Mouse (Mus musculus): ENCODE data around the gene Mipol1. TPM values are rescaled to one million over a fixed set of nuclear protein-coding genes. Genes with fewer than 3 reads are reported as not detected.

Mipol1 gene
- polyA plus RNA-seq, 1 experiment from 2014 or later: 5.6 TPM

DNA sequence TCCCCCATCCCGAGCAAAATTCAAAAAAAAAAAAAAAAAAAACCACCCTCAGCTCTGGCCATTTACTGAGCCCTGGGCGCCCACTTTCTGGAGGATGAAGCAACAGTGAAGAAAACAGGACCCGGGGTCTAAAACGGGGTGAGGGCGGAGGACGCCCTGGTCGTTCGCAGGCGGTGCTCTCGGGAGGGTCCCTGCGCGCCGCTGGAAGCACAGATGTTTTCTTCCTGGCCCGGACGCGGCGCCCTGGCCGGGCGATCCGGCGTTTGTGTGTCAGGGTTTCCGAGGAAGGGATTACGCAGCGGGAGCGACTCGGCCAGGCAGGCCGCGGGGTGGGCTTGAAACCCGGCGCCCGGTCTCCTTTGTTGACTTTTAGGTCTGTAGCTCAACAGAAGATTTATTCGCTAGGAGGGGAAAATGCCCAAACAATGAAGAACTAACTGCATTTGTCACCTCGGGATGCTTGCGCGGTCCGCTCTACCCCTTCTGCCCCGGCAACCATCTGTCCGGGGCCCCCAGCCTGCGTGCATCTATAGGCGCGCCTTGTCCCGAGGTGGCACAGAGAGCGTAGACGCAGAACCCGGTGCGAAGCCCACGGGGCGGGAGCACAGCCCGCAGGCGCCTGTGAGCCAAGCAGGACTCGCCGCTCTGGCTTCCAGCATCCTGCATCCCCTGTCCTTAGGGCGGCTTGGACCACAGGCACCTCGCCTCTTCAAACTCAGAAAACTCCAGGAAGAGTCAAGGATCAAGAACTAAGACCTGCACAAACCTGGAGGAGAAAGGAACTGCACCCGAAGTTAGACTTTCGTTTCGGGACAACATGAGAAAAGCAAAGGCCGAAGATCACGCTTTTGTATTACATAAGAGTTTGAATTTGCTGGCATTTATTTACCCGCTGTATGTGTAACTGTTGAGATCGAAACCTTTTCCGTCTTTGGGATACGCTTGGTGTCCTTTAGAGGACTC, 308.6 kb downstream of the Mipol1 start:
- no peak overlapping the region for H3K27ac ChIP-seq (ENCODE audit: low read depth, low read length)
- H3K4me2 ChIP-seq (ENCODE audit: low read length): peak overlapping the region; percentile 30
- under 1% methylated on average over 61 of the region's 63 CpGs for WGBS
- ATAC-seq: no peak
- peaks cover 3% of the 10 kb centered on the region; the same call in 1 of the 2 replicates for H3K9me3 ChIP-seq (ENCODE audit: control insufficient read depth, low read length)
- H3K9ac ChIP-seq (ENCODE audit: low read depth, low read length): no peak overlapping the region
- peak overlapping the region; percentile 3; the same call in 1 of the 2 replicates for H3K4me3 ChIP-seq (ENCODE audit: low read length)
- no peaks in the 10 kb centered on the region for H3K4me1 ChIP-seq (ENCODE audit: control insufficient read depth, insufficient read depth, low read depth, low read length)
- peaks cover 71% of the 10 kb centered on the region for H3K27me3 ChIP-seq (replicated peaks; ENCODE audit: control insufficient read depth, insufficient read depth, low read length)
- no peaks in the 10 kb centered on the region for H3K36me3 ChIP-seq (ENCODE audit: control insufficient read depth, insufficient read depth, low read length)

- peaks cover 65% of the 10 kb centered on the region for H3K27me3 ChIP-seq (replicated peaks; ENCODE audit: control insufficient read depth, insufficient read depth, low read length)
- H3K4me3 ChIP-seq (ENCODE audit: low read length): no peak overlapping the region
- H3K4me1 ChIP-seq (ENCODE audit: control insufficient read depth, insufficient read depth, low read depth, low read length): no peaks in the 10 kb centered on the region
- H3K36me3 ChIP-seq (ENCODE audit: control insufficient read depth, insufficient read depth, low read length): no peaks in the 10 kb centered on the region
- no peak overlapping the region for H3K27ac ChIP-seq (ENCODE audit: low read depth, low read length)
- H3K9ac ChIP-seq (ENCODE audit: low read depth, low read length): no peak overlapping the region
- peaks cover 3% of the 10 kb centered on the region; the same call in 1 of the 2 replicates for H3K9me3 ChIP-seq (ENCODE audit: control insufficient read depth, low read length)
- under 1% methylated on average over 10 of the region's 10 CpGs for WGBS
- H3K4me2 ChIP-seq (ENCODE audit: low read length): no peak overlapping the region
- ATAC-seq: no peak
Measured at GRCm38 (mm10) chr12:57539551-57539985, 309.3 kb downstream of the Mipol1 start.

GRCm38 (mm10) chr12:57541118-57541517, 310.9 kb downstream of the Mipol1 start:
- peaks cover 3% of the 10 kb centered on the region; the same call in 1 of the 2 replicates for H3K9me3 ChIP-seq (ENCODE audit: control insufficient read depth, low read length)
- H3K36me3 ChIP-seq (ENCODE audit: control insufficient read depth, insufficient read depth, low read length): no peaks in the 10 kb centered on the region
- no peak overlapping the region for H3K27ac ChIP-seq (ENCODE audit: low read depth, low read length)
- WGBS: 7% methylated on average over 6 of the region's 6 CpGs
- peaks cover 8% of the 10 kb centered on the region for H3K4me1 ChIP-seq (ENCODE audit: control insufficient read depth, insufficient read depth, low read depth, low read length)
- H3K4me2 ChIP-seq (ENCODE audit: low read length): no peak overlapping the region
- no peak for ATAC-seq
- no peak overlapping the region for H3K9ac ChIP-seq (ENCODE audit: low read depth, low read length)
- H3K4me3 ChIP-seq (ENCODE audit: low read length): no peak overlapping the region
- H3K27me3 ChIP-seq (replicated peaks; ENCODE audit: control insufficient read depth, insufficient read depth, low read length): peaks cover 57% of the 10 kb centered on the region

GRCm38 (mm10) chr12:57541931-57542745, 311.9 kb downstream of the Mipol1 start:
- Histone ChIP-seq H3K36me3 (ENCODE audit: control insufficient read depth, insufficient read depth, low read length) (no peaks in the 10 kb centered on the region), H3K27ac (ENCODE audit: low read depth, low read length) (no peak overlapping the region), H3K4me1 (ENCODE audit: control insufficient read depth, insufficient read depth, low read depth, low read length) (peaks cover 10% of the 10 kb centered on the region), H3K9ac (ENCODE audit: low read depth, low read length) (no peak overlapping the region), H3K9me3 (ENCODE audit: control insufficient read depth, low read length) (peaks cover 3% of the 10 kb centered on the region; the same call in 1 of the 2 replicates), H3K27me3 (replicated peaks; ENCODE audit: control insufficient read depth, insufficient read depth, low read length) (peaks cover 58% of the 10 kb centered on the region), H3K4me2 (ENCODE audit: low read length) (no peak overlapping the region), H3K4me3 (ENCODE audit: low read length) (no peak overlapping the region)
- no peak for ATAC-seq
- whole genome bisulfite sequencing: 1% methylated on average over 41 of the region's 46 CpGs

- WGBS: 1% methylated on average over 59 of the region's 63 CpGs
- Histone ChIP-seq H3K4me2 (ENCODE audit: low read length) (no peak overlapping the region), H3K4me3 (ENCODE audit: low read length) (peak overlapping the region; percentile 5; the same call in 1 of the 2 replicates), H3K36me3 (ENCODE audit: control insufficient read depth, insufficient read depth, low read length) (no peaks in the 10 kb centered on the region), H3K27ac (ENCODE audit: low read depth, low read length) (no peak overlapping the region), H3K4me1 (ENCODE audit: control insufficient read depth, insufficient read depth, low read depth, low read length) (peaks cover 10% of the 10 kb centered on the region), H3K9ac (ENCODE audit: low read depth, low read length) (no peak overlapping the region), H3K27me3 (replicated peaks; ENCODE audit: control insufficient read depth, insufficient read depth, low read length) (peaks cover 62% of the 10 kb centered on the region), H3K9me3 (ENCODE audit: control insufficient read depth, low read length) (peaks cover 4% of the 10 kb centered on the region; the same call in 1 of the 2 replicates)
- ATAC-seq: no peak
Measured at GRCm38 (mm10) chr12:57542746-57543626, 312.8 kb downstream of the Mipol1 start.

- no peak for ATAC-seq
- WGBS: 3% methylated on average over 10 of the region's 10 CpGs
- H3K9ac ChIP-seq (ENCODE audit: low read depth, low read length): no peak overlapping the region
- H3K4me2 ChIP-seq (ENCODE audit: low read length): no peak overlapping the region
- no peak overlapping the region for H3K4me3 ChIP-seq (ENCODE audit: low read length)
- H3K27ac ChIP-seq (ENCODE audit: low read depth, low read length): no peak overlapping the region
- peaks cover 10% of the 10 kb centered on the region for H3K4me1 ChIP-seq (ENCODE audit: control insufficient read depth, insufficient read depth, low read depth, low read length)
- no peaks in the 10 kb centered on the region for H3K36me3 ChIP-seq (ENCODE audit: control insufficient read depth, insufficient read depth, low read length)
- H3K9me3 ChIP-seq (ENCODE audit: control insufficient read depth, low read length): peaks cover 5% of the 10 kb centered on the region; the same call in 1 of the 2 replicates
- peaks cover 64% of the 10 kb centered on the region for H3K27me3 ChIP-seq (replicated peaks; ENCODE audit: control insufficient read depth, insufficient read depth, low read length)
Measured at GRCm38 (mm10) chr12:57543627-57543991, 313.4 kb downstream of the Mipol1 start.

DNA sequence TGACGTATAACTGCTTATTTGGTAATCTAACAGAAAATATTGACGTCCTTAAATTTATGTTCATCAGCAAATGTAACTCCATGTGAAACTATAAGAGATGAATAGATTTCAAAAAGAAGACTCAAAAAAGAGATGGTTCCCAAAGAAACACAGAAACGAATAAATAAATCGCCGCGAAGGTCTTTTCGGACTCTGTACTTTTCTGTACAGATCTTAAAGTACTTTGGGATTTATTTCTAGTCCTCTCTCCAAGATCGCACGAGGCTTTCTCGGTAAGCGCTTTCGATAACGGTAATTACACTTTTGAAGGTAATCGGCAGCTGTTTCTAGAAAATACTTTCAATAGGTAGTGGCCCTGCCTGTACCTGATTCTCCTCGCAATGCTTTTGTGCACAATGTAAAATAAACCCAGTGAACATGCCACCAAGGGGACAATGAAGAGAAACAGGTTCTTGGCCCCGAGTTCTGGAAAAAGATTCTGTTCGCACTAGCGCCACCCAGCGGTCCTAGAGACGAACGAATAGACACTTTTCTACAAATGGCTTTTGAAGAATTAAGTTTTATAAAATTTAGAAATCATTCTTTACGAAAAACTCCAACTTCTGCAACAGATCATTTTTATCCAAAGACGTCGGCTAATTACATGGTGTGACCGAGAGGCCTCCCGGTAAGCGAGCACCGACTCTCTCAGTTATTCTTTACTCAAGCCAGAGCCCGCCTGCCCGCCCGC, 314.6 kb downstream of the Mipol1 start:
- ATAC-seq: 0 out of 2 replicates have a peak, but pooled peaks have one; percentile 22
- Histone ChIP-seq H3K4me2 (ENCODE audit: low read length) (peak overlapping the region; percentile 72), H3K9ac (ENCODE audit: low read depth, low read length) (no peak overlapping the region), H3K9me3 (ENCODE audit: control insufficient read depth, low read length) (peaks cover 5% of the 10 kb centered on the region; the same call in 1 of the 2 replicates), H3K4me1 (ENCODE audit: control insufficient read depth, insufficient read depth, low read depth, low read length) (peaks cover 10% of the 10 kb centered on the region), H3K27ac (ENCODE audit: low read depth, low read length) (no peak overlapping the region), H3K36me3 (ENCODE audit: control insufficient read depth, insufficient read depth, low read length) (no peaks in the 10 kb centered on the region), H3K4me3 (ENCODE audit: low read length) (peak overlapping the region; percentile 46), H3K27me3 (replicated peaks; ENCODE audit: control insufficient read depth, insufficient read depth, low read length) (peaks cover 68% of the 10 kb centered on the region)
- 1% methylated on average over 31 of the region's 31 CpGs for WGBS

Measured in hindbrain, embryonic 16.5 days (tissue).